Mouse (Mus musculus) cortical plate, adult 2 months (tissue): ENCODE measurements around the gene Mrap.

Experiments used
- CTCF ChIP-seq: fragments of 200-500 bp; IDR thresholded peaks from 2 replicates; pipeline ENCODE4 v1.5.1; 2011; ENCODE audit warnings: mild to moderate bottlenecking, control low read depth, low read length; ENCODE audit not compliant: insufficient read depth; ENCODE audit errors: extremely low read depth
- POLR2A ChIP-seq: fragments of 200-500 bp; IDR thresholded peaks from 2 replicates; pipeline ENCODE4 v1.6.1; 2011; ENCODE audit warnings: mild to moderate bottlenecking, low read length, control low read depth; ENCODE audit not compliant: insufficient read depth; ENCODE audit errors: extremely low read depth

DNA sequence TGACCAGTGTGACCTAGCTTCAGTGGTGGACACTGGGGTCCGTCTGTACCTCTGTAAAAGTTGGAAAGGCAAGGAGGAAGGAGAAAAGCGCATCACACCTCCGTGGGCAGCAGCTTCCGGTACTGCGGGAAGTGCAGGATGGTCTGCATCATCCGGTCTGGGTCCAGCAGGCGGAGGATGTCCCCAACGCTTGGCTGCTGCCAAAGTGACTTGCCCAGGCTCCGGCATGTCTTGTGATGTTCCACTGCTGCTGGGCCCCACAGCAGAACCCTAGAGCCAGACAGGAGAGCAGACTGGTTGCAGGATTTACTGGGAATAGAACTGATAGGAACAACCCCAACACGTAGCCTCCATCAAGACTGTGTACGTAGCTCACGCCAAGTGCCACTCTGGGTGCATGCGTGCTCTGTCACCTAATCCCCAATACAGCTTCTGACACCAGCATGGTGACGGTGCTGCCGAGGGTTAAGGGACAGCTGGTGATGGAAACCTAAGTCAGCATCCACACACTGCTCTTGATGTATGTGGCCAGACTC lies 29.0 kb downstream of the Mrap start:
- TF ChIP-seq POLR2A: no peak
- TF ChIP-seq CTCF: no peak
